Mouse (Mus musculus) heart, postnatal 14 days (tissue): ENCODE results near the gene Tomm5. TPM values are rescaled to one million over a fixed set of nuclear protein-coding genes. Genes with fewer than 3 reads are reported as not detected.
"Not testable (repeated sequence)": the region's sequence is repeated elsewhere in the genome, so short reads cannot be mapped to it uniquely, and the experiment has no call there.

ENCODE experiments used
- DNase-seq, 2 experiments: peaks; one replicate each; pipeline ENCODE4 v3.0.0; 2021 to 2022
- intact Hi-C: fragments of 180-260 bp; cut with DNase I; formaldehyde crosslinking; loops from one replicate; pipeline ENCODE4 v1.15.1; 2025
- long read RNA-seq, 2 experiments: library from polyadenylated mRNA; stranded (forward); transcript quantifications; one replicate each; pipeline ENCODE4 v2.0.0; 2021
- total RNA-seq, 2 experiments: library from RNA; stranded (reverse); gene quantifications; 2 replicates each; pipeline ENCODE4 v1.2.3; 2021

The Tomm5 gene
- 100 to 1,000 TPM; 161 to 183 TPM for total RNA-seq
- long read RNA-seq, experiment 1, transcript Tomm5-202 (3 exons, 679 nt) = minor isoform, 10 of 101 reads
- long read RNA-seq, experiment 1, transcript Tomm5-204 (2 exons, 639 nt) = major isoform, 89 of 101 reads
- long read RNA-seq, experiment 1, partial matches to known transcripts = 0 of 101 reads
- long read RNA-seq, experiment 1, other reads (novel, unspliced or antisense) = 2 of 101 reads
- long read RNA-seq, experiment 2, transcript Tomm5-204 (2 exons, 639 nt) = major isoform, 85 of 88 reads
- long read RNA-seq, experiment 2, partial matches to known transcripts = 0 of 88 reads
- long read RNA-seq, experiment 2, other reads (novel, unspliced or antisense) = 0 of 88 reads

DNA sequence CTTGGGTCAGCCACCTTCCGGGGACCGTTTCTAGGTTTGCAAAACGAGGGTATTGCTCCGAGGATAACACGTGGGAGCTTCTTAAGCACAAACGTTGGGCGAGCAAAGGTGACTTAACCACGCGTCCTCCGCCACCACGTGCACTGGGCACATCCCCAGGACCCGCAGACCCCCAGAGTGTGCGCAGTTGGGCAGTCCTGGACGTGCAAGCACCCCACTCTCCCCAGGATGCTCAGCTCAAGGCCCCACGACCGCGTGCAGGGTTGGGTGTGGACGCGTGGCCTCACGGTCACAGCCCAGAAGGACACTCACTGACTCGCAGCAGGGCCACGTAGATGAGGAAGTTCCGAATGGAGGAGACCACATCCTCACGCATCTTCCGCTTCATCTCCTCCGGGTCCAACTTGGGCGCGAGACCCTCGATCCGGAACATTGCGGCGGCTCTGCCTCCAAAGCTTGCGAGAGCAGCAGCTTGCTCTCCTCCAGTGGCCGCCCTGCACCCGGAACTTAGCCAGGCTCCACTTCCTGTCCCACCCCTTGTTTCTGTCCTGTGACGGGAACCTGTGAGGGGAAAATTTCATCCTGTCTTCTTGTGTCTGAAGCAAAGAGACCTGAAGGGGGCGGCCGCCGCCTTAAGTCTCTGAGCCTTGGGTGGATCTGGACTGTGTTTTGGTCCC is at the start of gene Tomm5:
TSS of gene Tomm5 (minus strand) at position 514 of the 677 bp plus-strand sequence.
- peak; percentile 84 to 89 for DNase-seq
- intact Hi-C loops = loop anchor here (2.0 kb wide), 1 partner anchor 173 kb away; no protein-coding TSS in a partner anchor

DNA sequence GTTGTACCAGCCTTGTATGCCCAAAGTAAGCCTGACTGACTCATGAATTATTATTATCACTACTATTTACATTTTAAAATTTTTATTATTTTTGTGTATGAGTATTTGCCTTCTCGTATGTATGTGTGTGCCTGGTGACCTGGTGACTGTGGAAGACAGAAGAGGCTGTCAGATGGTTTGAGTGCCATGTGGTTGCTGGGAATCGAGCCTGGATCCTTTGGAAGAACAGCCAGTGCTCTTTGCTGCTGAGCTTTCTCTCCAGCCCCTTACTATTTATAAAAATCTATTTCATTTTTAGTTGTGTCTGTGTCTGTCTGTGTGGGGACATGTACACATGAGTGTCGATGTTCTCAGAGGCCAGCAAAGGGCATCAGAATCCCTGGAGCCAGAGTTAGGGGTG is 48.5 kb upstream of the Tomm5 start:
- intact Hi-C loops = no loop called here

DNA sequence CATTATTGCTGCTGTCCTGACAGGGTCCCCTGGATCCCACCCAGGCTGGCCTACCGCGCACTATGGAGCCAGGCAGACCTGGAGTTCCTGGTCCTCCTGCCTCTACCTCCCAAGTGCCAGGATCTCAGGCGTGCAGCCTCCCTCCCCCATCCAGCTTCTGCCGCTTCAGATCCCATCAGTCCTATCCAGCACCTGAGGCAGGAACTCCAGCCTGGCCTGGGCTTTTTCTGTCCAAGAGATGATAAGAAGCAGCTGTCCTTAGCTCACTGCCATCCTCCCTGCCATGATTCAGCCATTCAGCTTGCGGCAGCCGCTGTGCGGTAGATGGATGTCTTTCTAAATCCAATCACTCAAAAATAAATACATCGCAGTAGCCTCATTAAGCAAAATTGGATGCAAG is 35.1 kb upstream of the Tomm5 start:
- DNase-seq = no peak
- intact Hi-C loops = no loop called here

More for the DNA sequence above, 48.5 kb upstream of the Tomm5 start:
- no peak for DNase-seq

DNA sequence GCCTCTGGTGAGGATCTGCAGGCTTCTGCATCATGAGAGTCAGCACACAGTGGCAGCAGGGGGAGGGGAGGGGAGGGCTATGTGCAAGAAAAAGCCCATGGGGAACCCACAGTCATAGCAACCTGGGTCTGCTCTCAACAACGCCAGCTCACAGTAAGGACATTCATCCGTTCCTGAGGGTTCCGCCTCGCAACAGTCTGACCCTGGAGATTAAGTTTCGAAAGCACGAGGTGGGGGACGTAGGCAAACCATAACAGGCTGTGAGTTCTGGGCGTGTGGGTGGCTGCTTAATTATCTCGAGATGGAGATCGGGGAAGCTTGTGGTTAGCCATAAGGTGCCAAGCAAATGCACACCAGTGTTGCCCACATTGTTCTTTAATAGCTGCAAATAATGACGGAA is 34.5 kb upstream of the Tomm5 start:
- no peak for DNase-seq
- intact Hi-C loops = no loop called here

DNA sequence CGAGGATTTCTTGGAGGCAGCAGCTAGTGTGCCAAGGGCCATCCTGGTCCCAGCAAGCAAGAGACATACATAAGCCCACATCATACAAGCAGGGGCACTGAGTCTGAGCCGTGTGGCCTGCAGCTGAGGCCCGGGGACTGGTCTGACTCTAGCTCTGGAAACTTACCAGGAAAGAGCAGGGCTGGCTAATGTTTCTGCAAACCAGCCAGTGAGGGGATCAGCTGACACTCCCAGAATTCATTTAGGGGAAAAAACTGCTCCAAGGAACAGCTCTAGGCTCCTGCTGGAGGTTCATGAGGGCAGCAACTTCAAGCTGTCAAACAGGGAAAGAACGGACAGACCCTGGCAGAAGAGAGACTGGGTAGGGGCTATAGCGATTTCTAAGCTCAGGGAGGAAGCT is 33.9 kb upstream of the Tomm5 start:
- peak in 1 of 2 experiments; percentile 7 for DNase-seq
- intact Hi-C loops = no loop called here

DNA sequence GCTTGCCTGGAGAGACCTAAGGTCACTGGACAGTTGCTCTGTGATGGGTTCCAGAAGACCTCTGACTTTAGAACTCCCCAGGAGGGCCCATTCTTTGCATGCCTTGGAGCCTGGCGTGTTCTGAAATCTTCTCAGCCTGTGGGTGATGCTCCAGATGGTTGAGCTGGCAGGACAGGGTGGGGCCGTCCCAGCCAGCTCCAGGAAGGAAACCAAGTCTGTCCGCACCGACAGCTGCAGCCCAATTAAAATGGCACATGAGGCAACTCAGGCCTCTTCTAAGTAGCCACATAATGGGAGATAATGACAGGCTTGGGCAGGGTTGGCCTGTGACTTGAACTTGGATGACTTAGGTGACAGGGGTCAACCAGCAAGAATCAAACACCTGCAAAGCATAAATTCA is 29.7 kb upstream of the Tomm5 start:
- intact Hi-C loops = no loop called here
- no peak for DNase-seq

DNA sequence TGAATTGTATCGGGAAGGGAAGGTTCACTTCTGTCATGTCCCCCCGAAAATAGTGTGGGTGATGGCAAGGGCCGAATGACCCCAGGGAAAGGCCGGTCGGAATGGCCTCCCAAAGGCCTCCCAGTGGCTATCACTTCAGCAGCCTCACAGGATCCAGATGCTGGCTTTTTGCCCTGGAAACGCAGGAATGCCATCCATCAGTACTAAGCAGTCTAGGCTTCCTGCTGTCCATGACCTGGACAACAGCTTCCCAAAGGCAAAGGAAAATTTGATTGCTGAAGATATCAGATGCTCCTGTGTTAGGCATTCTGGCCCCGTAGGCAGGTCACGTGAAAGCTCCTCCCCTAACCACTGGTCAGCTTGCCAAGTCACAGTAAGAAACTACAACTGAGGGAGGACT is 26.6 kb upstream of the Tomm5 start:
- intact Hi-C loops = no loop called here
- DNase-seq = no peak

DNA sequence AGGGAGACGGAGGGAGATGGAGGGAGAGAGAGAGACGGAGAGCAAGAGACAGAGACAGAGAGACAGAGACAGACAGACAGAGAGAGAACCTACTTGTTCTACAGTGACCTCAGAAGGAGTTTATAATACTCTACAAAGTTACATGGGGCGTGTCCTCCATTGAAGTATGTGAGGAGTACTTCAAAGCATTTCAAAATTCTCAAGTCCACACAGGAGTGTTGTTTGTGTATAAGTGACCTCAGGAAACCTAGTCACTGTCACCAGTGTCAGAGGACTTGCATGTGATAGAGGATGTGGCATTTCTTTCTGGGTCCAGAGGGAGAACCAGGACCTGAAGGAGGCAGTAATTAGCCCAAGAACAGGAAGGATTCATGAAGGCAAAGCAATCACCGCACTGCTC is 23.1 kb upstream of the Tomm5 start:
- intact Hi-C loops = no loop called here
- DNase-seq = no peak

DNA sequence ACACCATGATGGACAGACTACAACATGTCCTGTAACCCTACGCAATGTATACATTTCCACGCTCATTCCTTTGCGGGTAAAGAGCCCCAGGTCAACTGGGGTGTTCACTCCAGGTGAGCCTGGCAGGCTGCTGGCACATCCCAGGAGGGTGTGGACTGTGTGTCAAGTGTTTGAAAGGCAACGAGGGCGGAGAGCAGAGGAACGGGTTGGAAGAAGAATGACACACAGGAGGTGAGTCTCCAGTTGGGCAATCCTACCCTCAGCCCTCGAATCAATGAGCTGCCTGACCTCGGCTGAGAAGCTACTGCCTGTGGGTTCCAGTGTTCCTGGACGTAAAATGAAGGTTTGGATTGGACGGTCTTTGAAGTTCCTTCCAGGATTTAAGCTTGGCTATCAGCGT is 13.4 kb upstream of the Tomm5 start:
- DNase-seq = no peak
- intact Hi-C loops = no loop called here

DNA sequence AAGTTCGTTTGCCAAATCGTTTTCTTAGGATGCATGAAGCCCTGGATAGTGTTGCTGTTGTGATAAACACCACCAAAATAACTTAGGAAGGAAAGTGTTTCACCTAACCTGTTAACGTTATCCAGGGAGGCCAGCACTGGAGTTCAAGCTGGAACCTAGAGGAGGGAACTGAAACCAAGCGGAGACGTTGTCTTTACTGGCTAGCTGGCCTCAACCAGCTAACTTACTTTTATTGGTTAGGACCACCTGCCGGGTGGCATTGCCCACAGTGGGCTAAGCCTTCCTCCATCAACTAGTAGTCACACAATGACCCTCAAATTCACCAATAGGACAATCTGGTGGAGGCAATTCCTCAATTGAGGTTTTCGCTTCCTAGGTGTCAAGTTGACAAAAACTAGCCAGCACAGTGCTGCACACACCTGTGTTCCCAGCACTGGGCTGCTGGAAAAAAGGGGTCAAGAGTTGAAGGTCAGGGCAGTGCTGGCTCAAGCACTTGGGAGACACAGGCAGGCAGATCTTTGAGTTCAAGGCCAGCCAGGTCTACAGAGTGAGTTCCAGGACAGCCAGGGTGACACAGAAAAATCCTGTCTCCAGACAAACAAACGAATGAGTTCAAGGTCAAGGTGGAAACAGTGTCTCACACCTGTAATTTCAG is 669 bp upstream of the Tomm5 start:
- intact Hi-C loops = loop anchor here (2.0 kb wide), 1 partner anchor 172 kb away; no protein-coding TSS in a partner anchor
- DNase-seq = no peak

DNA sequence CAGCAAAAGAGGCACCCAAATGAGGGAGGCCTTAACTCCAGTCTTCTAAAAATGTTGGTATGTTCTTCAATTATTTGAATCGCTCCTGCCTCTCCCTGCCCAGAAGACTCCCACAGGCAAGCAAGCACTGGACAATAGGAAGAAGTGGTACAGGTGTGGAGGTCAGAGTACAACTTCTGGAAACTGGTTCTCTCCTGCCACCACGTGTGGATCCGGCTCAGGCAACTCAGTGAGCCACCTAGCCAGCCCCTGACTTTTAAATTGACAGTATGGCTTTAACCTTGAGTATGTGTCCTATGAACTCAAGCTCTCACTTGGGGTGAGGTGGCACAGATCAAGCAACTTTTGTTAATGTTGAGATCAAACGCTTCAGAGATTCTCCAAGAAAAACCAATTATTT is 848 bp downstream of the Tomm5 start:
- intact Hi-C loops = no loop called here
- DNase-seq = no peak

DNA sequence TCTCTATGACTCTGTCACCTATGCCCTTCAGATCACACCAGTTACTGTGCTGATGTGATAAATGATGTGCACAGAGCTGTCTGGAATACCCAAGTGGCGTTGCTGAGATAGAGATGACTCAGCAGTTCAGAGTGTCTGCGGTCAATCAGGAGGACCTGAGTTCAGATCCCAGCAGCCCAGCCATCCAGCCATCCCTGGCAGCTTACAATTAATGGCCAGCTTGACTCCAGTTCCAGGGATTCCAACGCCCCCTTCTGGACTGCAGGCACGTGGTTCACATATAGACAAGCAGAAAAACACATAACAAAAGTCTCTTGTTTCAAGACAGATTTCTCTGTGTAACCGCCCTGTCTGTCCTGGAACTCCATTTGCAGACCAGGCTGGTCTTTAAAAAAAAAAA is 1.5 kb downstream of the Tomm5 start:
- intact Hi-C loops = no loop called here
- no peak for DNase-seq

DNA sequence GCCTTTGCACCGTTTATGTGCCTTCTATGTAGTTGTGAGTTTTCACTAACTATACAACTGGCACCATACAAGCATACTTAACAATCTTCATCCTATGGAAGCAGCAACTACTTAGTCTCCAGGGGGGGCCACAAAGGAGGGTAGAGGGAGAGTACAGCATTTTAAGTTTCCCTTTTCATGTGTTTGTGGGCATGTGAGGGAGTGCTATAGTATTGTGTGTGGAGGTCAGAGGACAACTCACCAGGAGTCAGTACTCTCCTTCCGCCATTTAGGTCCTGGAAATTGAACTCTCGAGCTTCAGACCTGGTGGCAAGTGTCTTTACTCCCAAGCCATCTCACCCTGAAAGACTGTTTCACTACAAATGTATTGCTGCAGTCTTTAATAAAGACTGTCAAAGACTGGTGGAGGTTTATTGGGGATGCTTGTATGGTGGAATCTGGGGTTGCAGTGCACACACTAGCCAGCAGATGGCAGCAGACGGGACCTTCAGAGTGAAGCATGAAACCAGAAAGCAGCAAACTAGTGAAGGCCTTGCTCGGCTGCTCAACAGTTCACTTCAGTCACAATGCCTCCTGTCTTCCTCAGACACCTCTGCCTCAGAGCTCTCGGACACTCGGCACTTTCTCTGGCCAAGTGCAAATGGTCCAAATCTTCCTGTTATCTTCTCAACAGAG is 10.6 kb downstream of the Tomm5 start:
- intact Hi-C loops = no loop called here

DNA sequence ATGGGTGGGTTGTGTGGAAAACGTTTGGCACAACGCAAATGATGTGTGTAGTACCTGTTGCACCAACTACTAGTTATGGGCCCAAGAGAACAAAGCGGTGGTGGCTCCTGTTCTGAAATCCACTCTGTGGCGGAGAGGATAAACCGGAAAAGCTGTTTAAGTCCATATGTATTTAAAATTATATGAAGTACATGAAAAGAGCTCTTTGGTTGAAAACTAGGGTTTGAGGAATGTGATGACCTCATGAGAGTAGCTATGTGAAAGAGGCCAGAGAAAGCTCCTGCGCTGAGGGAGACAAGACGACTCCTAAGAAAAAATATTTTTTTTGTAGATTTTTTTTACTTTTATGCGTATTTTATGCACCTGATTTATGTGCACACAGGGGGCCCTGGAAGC is 23.0 kb downstream of the Tomm5 start:
- no peak for DNase-seq
- intact Hi-C loops = loop anchor here (5.0 kb wide), 1 partner anchor 68 kb away; the partner anchor contains the start of gene Polr1e

More for the DNA sequence above, 10.6 kb downstream of the Tomm5 start:
- peak; percentile 65 to 78 for DNase-seq

DNA sequence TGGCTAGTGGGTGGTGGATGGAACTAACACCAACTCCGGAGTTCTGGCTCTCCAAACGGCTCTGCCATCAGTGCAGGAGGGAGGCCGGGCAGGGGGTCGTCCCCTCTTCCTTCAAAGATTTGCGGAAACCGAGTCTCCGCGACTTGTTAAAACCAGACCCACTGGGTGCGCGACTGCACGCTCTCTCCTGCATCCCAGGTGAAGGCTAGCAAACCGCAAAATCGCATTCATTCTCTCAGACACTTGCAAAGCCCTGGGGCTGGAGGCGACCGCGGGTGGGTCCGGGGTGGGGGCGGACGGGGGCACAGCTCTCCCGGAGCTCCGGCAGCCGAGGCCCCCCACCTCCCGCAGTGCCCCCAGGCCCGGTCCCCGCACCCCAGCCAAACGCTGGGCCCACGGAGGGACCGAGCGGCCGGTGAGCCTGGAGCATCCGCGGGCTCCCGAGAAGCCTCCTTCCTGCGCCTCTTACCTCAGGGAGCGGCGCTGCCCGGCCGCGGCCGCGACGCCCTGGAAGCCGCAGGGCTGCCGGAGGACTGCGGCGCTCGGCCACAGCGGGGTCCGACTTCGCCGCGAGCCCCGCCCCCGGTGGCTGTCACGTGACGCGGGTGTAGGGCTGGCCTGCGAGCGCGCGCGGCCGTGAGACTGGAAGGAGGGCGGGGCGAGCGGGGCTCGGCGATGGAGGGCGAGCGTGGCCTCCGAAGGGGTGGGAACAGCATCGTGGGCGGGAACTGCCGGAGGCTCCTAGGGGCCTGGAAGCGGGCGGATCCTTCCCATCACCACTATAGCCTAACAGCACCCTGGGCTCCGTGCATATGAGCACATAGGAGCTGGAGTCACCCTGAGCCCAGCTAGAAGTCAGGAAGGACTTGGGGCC is 23.7 kb downstream of the Tomm5 start, which contains the start of gene Fbxo10:
TSS of gene Fbxo10 (minus strand) at position 584 of the 874 bp plus-strand sequence.
- intact Hi-C loops = loop anchor here (5.0 kb wide), 1 partner anchor 67 kb away; the partner anchor contains the start of gene Polr1e
- peak; percentile 97 for DNase-seq

DNA sequence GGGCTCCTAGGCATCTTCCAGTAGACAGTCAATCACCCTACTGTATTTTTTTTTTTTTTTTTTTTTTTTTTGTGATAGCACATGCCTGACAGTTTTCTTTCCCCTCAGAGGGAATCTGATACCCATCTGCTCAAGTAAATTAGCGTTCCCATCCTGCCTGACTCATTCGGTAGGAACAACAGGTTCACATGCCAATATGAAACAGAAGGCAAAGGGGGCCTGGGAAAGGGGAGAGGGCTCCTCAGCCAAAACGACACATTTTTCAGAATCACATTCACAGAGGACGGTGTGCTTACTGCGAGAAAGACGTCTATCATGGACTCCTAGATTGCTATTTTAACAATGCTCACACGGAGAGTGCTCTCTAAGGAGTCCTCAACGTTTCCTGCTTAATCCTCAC is 24.4 kb downstream of the Tomm5 start:
- no peak for DNase-seq
- intact Hi-C loops = loop anchor here (5.0 kb wide), 1 partner anchor 66 kb away; the partner anchor contains the start of gene Polr1e

DNA sequence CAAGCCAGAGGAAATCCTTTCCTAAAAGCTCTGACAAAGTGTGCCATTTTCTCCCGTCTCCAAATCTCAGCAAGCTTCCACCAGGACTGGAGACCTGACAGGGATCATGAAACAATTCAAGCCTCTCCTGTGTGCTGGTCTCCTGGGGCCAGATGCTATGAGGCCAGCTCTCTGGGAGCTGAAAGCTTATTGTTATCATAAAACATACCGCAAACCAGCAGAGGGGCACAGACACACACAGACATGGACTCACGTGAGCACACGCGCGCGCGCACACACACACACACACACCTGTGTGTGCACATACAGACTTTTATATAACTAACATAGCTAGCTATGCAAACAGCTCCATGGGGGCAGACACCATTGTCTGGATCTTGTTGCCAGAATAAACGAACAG is 25.0 kb downstream of the Tomm5 start:
- intact Hi-C loops = loop anchor here (5.0 kb wide), 1 partner anchor 66 kb away; the partner anchor contains the start of gene Polr1e
- DNase-seq = no peak

DNA sequence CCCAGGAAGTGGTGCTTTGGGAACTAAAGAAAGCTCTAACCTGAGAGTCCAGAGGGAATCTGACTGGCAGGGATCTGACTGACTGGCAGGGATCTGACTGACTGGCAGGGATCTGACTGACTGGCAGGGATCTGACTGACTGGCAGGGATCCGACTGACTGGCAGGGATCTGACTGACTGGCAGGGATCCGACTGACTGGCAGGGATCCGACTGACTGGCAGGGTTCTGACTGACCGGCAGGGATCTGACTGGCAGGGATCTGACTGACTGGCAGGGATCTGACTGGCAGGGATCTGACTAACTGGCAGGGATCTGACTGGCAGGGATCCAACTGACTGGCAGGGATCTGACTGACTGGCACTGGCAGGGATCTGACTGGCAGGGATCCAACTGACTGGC is 26.9 kb downstream of the Tomm5 start:
- not testable (repeated sequence) for DNase-seq
- intact Hi-C loops = loop anchor here (5.0 kb wide), 1 partner anchor 64 kb away; the partner anchor contains the start of gene Polr1e

DNA sequence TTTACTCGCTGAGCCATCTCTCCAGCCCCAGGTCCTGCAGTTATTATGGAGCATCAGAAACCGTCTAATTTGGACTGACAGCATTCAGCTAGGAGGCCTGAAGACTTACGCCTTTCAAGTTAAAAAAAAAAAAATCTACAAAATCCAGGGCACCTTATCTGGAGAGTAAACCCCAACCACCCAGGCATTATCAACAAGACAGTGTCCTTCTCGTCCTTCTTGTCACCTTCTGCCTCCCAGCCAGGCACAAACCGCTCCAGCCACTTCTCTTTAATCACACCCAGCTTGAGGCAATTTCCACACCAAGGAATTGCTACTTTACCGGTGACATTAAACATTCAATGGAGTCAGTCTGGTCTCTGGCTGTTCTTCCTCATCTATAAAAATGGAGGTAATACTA is 34.4 kb downstream of the Tomm5 start:
- intact Hi-C loops = no loop called here
- DNase-seq = no peak
